ENCODE assay signal across 12 mouse cellular contexts in the genomic region with DNA sequence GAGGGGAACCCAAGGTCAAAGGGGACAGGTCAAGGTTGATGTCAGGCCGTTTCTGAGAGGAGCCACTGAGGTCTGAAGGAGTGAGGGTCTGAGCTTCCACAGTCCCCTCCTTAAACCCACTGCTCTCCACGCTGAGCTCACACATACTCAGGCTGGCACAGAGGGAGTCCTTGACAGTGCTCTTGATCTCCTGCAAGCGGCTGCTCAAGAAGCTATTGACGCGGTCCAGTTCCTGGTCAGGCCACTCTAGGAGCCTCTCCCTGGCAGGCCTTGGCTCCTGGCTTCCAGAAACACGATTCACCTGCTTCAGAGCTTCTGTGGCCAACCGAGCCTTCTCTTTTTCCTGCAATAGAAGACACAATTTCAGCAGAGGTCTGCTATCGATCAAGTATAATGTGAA.
"Had no signal": no experiment of that assay in that cellular context is flagged by ENCODE, and none has a peak within 500 bp of the region (broad histone marks: within the 10 kb centered on the region; RNA-seq: fewer than 3 reads in every experiment).

No protein-coding gene starts in this region.

- ATAC-seq: intestine, embryonic 15.5 days had no signal

- H3K27ac ChIP-seq: intestine, embryonic 15.5 days; kidney, postnatal 0 days; layer of hippocampus, adult 2 months; lung, embryonic 15.5 days; stomach, embryonic 15.5 days had no signal

- DNase-seq: layer of hippocampus, adult 9-11 months; liver, embryonic 13.5 days; midbrain, embryonic 14.5 days; right cerebral cortex, adult 18-20 months; right cerebral cortex, postnatal 14 days; right cerebral cortex, postnatal 4 days; thymus, postnatal 36 days had no signal

- H3K4me1 ChIP-seq: intestine, embryonic 15.5 days; lung, embryonic 15.5 days; stomach, embryonic 15.5 days had no signal

- H3K9me3 ChIP-seq: intestine, embryonic 15.5 days; liver, embryonic 13.5 days; lung, embryonic 15.5 days; stomach, embryonic 15.5 days had no signal

- H3K4me3 ChIP-seq: intestine, embryonic 15.5 days; layer of hippocampus, adult 2 months; liver, embryonic 13.5 days; lung, embryonic 15.5 days; stomach, embryonic 15.5 days had no signal

- H3K27me3 ChIP-seq: intestine, embryonic 15.5 days; liver, embryonic 13.5 days; lung, embryonic 15.5 days; stomach, embryonic 15.5 days had no signal
